Mouse (Mus musculus) thymus, adult 2 months (tissue): ENCODE data around the gene E130308A19Rik.

Source experiments
- CTCF ChIP-seq: fragments of 200-500 bp; IDR thresholded peaks from 2 replicates; pipeline ENCODE4 v1.5.1; 2012; ENCODE audit warnings: mild to moderate bottlenecking, control low read depth, low read length, moderate library complexity, borderline replicate concordance; ENCODE audit not compliant: control insufficient read depth, poor library complexity, insufficient read depth; ENCODE audit errors: extremely low read depth
- POLR2A ChIP-seq: fragments of 200-500 bp; IDR thresholded peaks from 2 replicates; pipeline ENCODE4 v1.6.1; 2012; ENCODE audit warnings: mild to moderate bottlenecking, low read length, control low read depth, moderate library complexity; ENCODE audit not compliant: control insufficient read depth, poor library complexity, insufficient read depth; ENCODE audit errors: extremely low read depth

- TF ChIP-seq POLR2A (no peak), CTCF (no peak)
These were observed 86.4 kb downstream of the E130308A19Rik start for GRCm38 (mm10) chr4:59712451-59712850.
